Mouse (Mus musculus) liver, embryonic 14.5 days (tissue): ENCODE results near the gene Mical3.

Experiments used
- CTCF ChIP-seq: IDR thresholded peaks from 2 replicates; pipeline ENCODE4 v1.5.1; 2016; ENCODE audit warnings: antibody characterized with exemption, low read depth, control low read depth
- EP300 ChIP-seq: IDR thresholded peaks from 2 replicates; pipeline ENCODE4 v1.6.1; 2016; ENCODE audit warnings: antibody characterized with exemption, low read depth

DNA sequence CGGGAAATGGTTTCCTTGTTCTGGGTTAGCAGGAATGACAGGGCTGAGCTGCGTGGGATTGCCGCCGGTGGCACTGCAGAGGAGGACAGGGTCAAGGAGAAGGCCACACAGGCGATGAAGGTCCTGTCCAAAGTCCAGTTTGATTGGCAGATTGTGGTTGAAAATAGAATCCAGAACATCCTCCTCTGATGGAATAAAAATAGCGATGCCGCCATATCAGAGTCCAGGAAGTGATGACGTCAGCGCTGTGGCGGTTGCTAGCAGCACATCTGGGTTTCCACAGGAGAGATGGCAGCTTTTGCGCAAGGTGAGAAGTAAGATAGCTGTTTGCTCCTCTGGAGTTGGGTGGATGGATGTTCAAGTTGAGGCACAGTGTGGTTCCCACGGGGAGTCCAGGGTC is 198.2 kb downstream of the Mical3 start:
- TF ChIP-seq CTCF (no peak), EP300 (no peak)
